Mouse (Mus musculus) G1E (cell line): ENCODE results near the gene Med27.

Source experiments
- CTCF ChIP-seq: IDR thresholded peaks from 2 replicates; pipeline ENCODE4 v1.5.1; 2012; ENCODE audit warnings: low read depth, low read length, inconsistent platforms, mixed read lengths
- GATA1 ChIP-seq: IDR thresholded peaks from 2 replicates; pipeline ENCODE4 v1.6.1; 2012; ENCODE audit warnings: borderline replicate concordance, low read length, inconsistent platforms, mixed read lengths
- GATA2 ChIP-seq: IDR thresholded peaks from 2 replicates; pipeline ENCODE4 v1.6.1; 2012; ENCODE audit warnings: low read depth, low read length, inconsistent platforms, borderline replicate concordance
- POLR2AphosphoS5 ChIP-seq: IDR thresholded peaks from 2 replicates; pipeline ENCODE4 v1.6.1; 2012; ENCODE audit warnings: low read depth, low read length, inconsistent platforms; ENCODE audit not compliant: insufficient replicate concordance
- TAL1 ChIP-seq: conservative IDR thresholded peaks from 2 replicates; pipeline ENCODE4 v1.6.1; 2012; ENCODE audit warnings: low read depth, low read length, inconsistent platforms, mixed read lengths

- TF ChIP-seq CTCF (no peak), TAL1 (no peak), GATA1 (no peak), POLR2AphosphoS5 (no peak), GATA2 (no peak)
Measured at GRCm38 (mm10) chr2:29485519-29485918, 138.9 kb downstream of the Med27 start.
